Comparison of ENCODE assay signal across 2 mouse cellular contexts in the genomic region with DNA sequence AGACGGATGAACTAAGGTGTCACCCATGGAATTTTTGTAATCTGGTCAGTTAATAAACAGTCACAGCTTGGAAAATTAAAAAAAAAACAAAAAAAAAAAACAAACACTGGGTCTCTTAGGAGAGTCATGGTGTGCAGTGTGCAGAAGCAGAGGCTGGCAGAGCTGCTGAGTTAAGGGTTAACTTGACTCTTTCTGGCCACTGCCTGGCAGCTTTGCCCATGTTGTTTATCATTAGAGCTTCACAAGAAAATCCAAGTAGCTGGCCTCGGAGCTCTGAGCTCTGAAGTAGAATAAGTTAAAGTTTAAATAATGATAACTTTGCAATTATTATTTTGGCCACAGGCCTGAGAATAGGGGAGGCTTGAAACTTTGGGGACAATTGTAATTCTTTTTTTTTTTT. TPM values are rescaled to one million over a fixed set of nuclear protein-coding genes. Genes with fewer than 3 reads are reported as not detected.
"Had no signal": no experiment of that assay in that cellular context is flagged by ENCODE, and none has a peak within 500 bp of the region (broad histone marks: within the 10 kb centered on the region; RNA-seq: fewer than 3 reads in every experiment).

No protein-coding gene starts in this region.

RNA-seq across cellular contexts. Expression of a gene that starts 45.9 kb away (rescaled TPM):
- polyA plus RNA-seq: erythroblast, embryonic 14.5 days had no signal

RNA-seq across cellular contexts. Expression of a gene that starts 56.2 kb away (rescaled TPM):
- polyA plus RNA-seq: cortical plate, adult 2 months; erythroblast, embryonic 14.5 days had no signal
